Mouse (Mus musculus) urinary bladder, adult 2 months (tissue): ENCODE results near the gene Adar. TPM values are rescaled to one million over a fixed set of nuclear protein-coding genes. Genes with fewer than 3 reads are reported as not detected.
A peak's percentile ranks its signal among the peaks of the same experiment; 100 is the strongest.

ENCODE experiments used
- DNase-seq: peaks from one replicate; pipeline ENCODE4 v3.0.0; 2022; ENCODE audit warnings: low spot score
- polyA plus RNA-seq: library from polyadenylated mRNA; depleted of rRNA; stranded (reverse); fragments of >200 nt; gene quantifications from 2 replicates; pipeline ENCODE4 v1.2.3, GENCODE M21; 2012; rRNA removed

The Adar gene
- 27.4 and 28.8 TPM in 2 replicates for polyA plus RNA-seq

GRCm38 (mm10) chr3:89714359-89715206, at the start of gene Adar:
TSS of gene Adar (plus strand) at chr3:89715022.
- DNase-seq: no peak

DNA sequence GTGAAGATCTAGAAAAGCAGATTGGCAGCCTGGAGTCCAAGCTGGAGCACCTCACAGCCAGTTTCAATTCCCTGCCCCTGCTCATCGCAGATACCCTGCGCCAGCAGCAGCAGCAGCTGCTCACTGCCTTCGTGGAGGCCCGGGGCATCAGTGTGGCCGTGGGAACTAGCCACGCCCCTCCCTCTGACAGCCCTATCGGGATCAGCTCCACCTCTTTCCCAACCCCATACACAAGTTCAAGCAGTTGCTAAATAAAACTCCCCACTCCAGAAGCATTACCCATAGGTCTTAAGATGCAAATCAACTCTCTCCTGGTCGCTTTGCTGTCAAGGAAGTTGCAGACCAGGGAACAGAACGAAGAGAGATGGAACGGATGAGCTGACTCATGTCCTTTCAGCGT, 47.7 kb upstream of the Adar start:
- DNase-seq: no peak

GRCm38 (mm10) chr3:89671334-89671733, 43.5 kb upstream of the Adar start:
- DNase-seq: no peak

DNA sequence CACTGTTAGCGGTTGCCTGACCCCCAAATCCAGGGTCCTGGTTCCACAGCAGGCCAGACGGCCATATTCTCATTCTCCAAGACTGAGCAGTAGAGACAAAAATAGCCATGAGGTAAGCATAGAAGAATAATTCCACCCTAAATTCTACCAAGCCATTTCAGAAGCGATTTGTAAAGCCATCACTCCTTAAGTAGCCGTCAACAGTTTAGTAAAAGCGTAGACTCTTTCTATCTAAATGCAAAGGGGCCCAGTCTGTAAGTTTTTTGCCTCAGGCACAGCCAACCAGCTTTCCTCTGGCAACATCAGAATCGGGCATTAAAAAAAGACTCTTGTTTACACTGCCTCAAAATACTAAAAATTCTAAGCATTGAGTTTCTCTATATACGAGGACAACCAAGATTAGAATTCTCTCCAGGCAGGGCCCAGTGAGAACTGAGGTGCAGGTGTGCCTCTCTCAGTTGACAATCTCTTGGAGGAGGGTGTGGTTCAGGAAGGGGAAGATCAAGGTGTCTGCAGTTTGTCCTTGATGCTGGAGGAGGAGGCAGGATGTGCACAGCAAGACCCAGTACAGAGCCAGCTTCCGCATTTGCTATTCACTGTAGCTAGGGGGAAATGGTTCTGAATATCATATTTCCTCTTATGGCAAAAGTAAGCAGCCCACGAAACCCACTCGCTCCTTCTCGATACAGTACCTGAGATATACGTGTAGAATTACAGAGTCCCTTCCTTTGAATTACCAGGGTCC, 42.1 kb upstream of the Adar start:
- DNase-seq: no peak

GRCm38 (mm10) chr3:89677617-89678016, 37.2 kb upstream of the Adar start:
- no peak for DNase-seq

- no peak for DNase-seq
Measured at GRCm38 (mm10) chr3:89686031-89686430, 28.8 kb upstream of the Adar start.

DNA sequence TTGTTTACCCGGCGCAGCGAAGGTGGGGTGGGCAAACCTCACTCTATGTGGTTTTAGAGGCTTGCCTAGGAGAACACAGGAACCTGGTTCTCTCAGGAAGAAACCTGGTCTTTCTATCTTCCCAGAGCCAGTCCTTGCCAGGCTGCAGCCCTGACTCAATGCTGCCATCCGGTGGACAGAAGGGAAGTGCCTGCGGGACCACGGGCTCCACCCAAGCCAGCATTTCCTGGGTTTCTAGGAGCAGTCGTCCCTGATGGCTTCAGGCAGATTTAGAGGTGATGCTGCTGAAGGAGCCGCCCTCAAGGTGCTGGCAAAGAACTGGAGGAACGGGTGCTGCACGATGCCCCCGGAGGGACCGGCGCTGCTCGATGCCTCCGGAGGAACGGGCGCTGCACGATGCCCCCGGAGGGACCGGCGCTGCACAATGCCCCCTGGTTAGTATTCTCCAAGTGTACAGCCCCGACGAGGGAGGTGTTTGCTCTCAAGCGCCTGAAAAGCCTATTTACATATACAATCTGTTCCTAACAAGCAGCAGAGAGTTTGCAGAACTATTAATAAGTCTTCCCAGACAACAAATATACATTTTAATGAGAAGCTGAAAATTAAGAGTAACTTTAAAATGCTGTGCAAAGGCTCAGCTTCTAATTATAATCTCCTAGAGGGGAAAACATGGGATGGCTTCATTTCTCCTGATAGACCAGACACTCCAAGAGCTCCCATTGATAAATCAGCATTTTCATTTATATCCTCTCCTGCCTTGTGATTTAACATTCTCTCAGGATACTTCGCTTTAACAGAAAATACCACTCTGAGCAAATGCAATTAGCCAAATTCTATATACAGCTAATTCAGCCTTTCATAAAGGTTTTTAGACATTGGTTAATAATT, 25.9 kb upstream of the Adar start:
- DNase-seq: peak; percentile 64

DNA sequence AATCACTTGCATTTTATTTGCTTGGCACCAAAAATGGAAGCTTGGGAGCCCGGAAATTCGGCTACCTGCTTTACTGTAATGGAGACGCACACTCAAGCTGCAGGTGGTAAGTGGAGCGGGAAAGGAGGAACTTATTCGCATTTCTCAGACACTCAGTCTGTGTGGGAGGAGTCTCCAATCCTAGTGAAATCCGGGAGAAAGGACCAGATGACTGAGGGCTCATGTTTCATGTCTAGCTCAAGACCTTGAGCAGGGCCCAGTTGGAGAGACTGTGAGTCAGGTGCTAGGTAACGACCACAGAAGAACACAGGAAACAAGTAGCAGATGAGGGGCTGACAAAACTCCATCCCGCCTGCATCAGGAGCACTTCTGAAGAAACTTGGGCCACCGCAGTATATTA, 23.0 kb upstream of the Adar start:
- DNase-seq: no peak

GRCm38 (mm10) chr3:89696152-89696821, 18.5 kb upstream of the Adar start:
- no peak for DNase-seq

- no peak for DNase-seq
Measured at GRCm38 (mm10) chr3:89698958-89699357, 15.9 kb upstream of the Adar start.

DNA sequence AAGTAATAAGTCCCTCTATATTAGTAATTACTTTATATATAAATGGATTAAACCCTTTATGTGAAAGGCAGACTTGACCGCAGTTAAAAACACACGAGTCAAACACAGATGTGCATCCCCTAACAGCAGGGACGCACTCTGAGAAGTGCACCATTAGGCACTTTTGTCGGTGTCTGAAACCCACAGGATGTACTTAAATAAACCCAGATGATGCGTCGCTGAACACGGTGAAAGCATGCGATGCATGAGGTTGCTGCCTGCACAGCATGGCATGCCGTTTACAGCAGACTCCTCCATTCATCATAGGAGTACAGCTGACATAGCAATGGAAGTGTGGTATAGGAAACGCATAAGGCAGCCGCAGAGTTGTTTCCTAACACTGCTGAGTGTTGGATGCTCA, 14.4 kb upstream of the Adar start:
- no peak for DNase-seq

DNA sequence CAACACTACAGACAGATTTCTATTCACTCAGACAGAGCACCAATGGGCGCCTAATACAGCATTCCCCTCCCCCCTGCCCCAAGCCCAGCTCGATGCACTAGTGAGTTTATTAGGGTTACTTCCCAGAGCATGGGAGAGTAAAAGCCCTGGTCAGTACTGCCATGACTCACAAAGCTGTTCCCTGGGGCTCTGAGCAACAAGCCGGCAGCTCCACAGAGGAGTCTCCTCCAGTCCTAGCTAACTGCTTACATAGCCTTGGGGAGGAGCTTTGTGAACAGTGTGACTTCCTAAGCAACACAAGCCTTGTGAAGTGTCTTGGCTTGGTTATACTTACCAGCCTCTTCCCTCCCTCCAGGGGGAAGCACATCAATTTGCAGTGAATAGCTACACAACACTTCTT, 11.2 kb upstream of the Adar start:
- DNase-seq: no peak

- DNase-seq: no peak
Measured at GRCm38 (mm10) chr3:89704064-89704463, 10.8 kb upstream of the Adar start.

GRCm38 (mm10) chr3:89715207-89715966, 565 bp downstream of the Adar start:
- DNase-seq: peak; percentile 45

DNA sequence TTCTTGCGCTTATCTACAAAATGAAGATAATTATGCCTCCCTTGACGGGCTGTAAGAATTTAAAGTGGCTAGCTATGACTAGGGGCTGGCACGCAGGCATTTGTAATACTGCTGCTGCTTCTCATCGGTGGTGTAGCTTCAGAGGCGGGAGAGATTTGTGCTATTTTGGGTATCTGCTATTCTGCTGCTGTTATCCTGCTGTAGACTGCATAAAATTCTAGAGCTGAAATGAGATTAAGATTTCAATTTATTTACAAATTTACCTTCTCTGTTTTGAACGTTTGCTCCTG, 1.1 kb downstream of the Adar start:
- DNase-seq: no peak

DNA sequence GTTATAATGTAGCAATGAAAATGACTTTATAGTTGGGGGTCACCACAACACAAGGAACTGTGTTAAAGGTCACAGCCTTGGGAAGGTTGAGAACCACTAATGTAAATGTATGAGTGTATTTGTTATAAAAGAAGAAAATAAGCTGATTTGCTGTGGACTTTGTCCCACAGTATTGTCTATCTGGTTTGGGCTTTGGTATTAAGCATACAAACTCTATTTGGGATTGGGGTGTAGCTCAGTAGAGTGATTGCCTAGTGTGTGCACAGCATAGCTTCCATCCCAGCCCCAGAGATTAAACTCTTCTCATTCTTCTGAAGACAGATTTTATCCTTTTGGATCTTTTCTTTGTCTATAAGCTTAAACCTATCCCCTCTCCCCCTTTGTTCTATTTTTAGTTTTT, 7.2 kb downstream of the Adar start:
- no peak for DNase-seq

GRCm38 (mm10) chr3:89723400-89724084, 8.7 kb downstream of the Adar start:
- no peak for DNase-seq

GRCm38 (mm10) chr3:89727028-89727427, 12.2 kb downstream of the Adar start:
- DNase-seq: no peak

- no peak for DNase-seq
Measured at GRCm38 (mm10) chr3:89728848-89729247, 14.0 kb downstream of the Adar start.
